Mouse (Mus musculus) spleen, adult 2 months (tissue): ENCODE data around the gene Ppt2.

Experiments
- CTCF ChIP-seq: fragments of 200-500 bp; IDR thresholded peaks from 2 replicates; pipeline ENCODE4 v1.5.1; 2011; ENCODE audit warnings: mild to moderate bottlenecking, inconsistent platforms; ENCODE audit not compliant: insufficient read depth, insufficient read length, insufficient replicate concordance; ENCODE audit errors: extremely low read depth
- POLR2A ChIP-seq: fragments of 200-500 bp; IDR thresholded peaks from 2 replicates; pipeline ENCODE4 v1.6.1; 2011; ENCODE audit warnings: low read depth, low read length, inconsistent platforms

- TF ChIP-seq CTCF = no peak
- no peak for TF ChIP-seq POLR2A
Measured at GRCm38 (mm10) chr17:34585121-34585520, 43.2 kb downstream of the Ppt2 start.
